Mouse (Mus musculus) forebrain, embryonic 10.5 days (tissue): ENCODE data around the gene Ptpn3. TPM values are rescaled to one million over a fixed set of nuclear protein-coding genes. Genes with fewer than 3 reads are reported as not detected.
A peak's percentile ranks its signal among the peaks of the same experiment; 100 is the strongest.

ENCODE experiments used
- DNase-seq: peaks from one replicate; pipeline ENCODE4 v3.0.0-alpha.2; 2017; ENCODE audit warnings: low spot score; ENCODE audit errors: extremely low spot score
- H3K27ac ChIP-seq: fragments of 300-500 bp; sonication (generic); 2 replicates; pipeline ENCODE4 v1.5.1; 2016; ENCODE audit warnings: mild to moderate bottlenecking
- H3K27me3 ChIP-seq: fragments of 300-500 bp; sonication (generic); 2 replicates; pipeline ENCODE4 v1.6.1; 2016; ENCODE audit warnings: mild to moderate bottlenecking; ENCODE audit not compliant: poor library complexity, severe bottlenecking
- H3K36me3 ChIP-seq: fragments of 300-500 bp; sonication (generic); replicated peaks from 2 replicates; pipeline ENCODE4 v1.6.1; 2016; ENCODE audit warnings: mild to moderate bottlenecking, moderate library complexity
- H3K4me1 ChIP-seq: fragments of 300-500 bp; sonication (generic); 2 replicates; pipeline ENCODE4 v1.6.1; 2016
- H3K4me3 ChIP-seq: fragments of 300-500 bp; sonication (generic); 2 replicates; pipeline ENCODE4 v1.5.1; 2016; ENCODE audit warnings: mild to moderate bottlenecking, moderate library complexity
- H3K9me3 ChIP-seq: fragments of 300-500 bp; sonication (generic); 2 replicates; pipeline ENCODE4 v1.6.1; 2016; ENCODE audit warnings: mild to moderate bottlenecking, moderate library complexity
- WGBS: fragments of 180-500 bp; shearing (Covaris S2); methylation state at CpG from one replicate; pipeline ENCODE4 v1.1.7; 2016; 5-methylcytosine and 5-hydroxymethylcytosine counted together
- polyA plus RNA-seq: library from polyadenylated mRNA; unstranded; fragments of >200 nt; fragmentation: Nextera tagmentation; extraction: Ambion mirVana; gene quantifications from 2 replicates; pipeline ENCODE4 v1.2.1, GENCODE M21; 2016

Ptpn3 gene
- polyA plus RNA-seq, 1 experiment from 2014 or later = 1.3 TPM

DNA sequence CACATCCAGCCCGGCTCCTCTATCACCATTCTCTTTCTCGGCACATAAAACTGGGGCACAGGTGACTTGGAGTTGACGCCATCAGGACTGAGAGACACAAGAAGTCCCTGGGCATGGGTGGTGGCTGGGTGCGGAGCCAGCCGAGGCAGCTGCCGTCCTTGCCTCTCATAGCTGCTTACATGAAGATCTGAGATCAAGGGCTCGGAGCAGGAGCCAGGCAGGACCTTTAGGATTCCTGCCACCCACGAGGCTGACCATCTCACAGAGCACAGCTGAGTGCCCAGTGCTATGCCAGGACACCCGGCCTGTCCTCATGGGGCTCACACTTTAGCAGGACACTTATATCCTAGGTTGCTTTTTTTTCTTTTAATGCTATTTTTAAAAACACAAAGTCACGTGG lies 32.3 kb downstream of the Ptpn3 start:
- no peak for DNase-seq
- 89% methylated on average over 10 of the region's 10 CpGs for WGBS
- Histone ChIP-seq H3K36me3 (no peaks in the 10 kb centered on the region), H3K9me3 (no peaks in the 10 kb centered on the region), H3K4me3 (no peak overlapping the region), H3K27ac (no peak overlapping the region), H3K27me3 (peaks cover 29% of the 10 kb centered on the region), H3K4me1 (peaks cover 34% of the 10 kb centered on the region)

DNA sequence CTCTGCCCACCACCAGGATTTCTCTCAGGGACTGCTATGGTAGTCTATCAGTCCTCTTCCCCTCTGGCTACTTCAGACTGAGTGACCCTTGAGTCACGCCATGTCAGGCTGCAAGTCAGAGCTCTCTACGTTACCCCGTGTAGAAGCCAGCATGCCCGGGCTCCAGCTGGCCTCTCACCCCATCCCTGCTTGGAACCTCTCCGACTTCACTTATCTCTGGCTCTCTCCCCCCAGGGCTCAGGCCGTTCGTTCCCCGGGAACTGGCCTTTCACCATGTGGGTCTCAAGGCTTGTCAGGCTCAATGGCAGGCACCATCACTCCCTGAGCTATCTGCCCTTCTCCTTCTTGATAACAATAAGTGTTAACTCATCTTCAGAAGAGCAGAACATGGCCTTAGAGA lies 33.3 kb downstream of the Ptpn3 start:
- Histone ChIP-seq H3K9me3 (no peaks in the 10 kb centered on the region), H3K4me3 (no peak overlapping the region), H3K27ac (no peak overlapping the region), H3K36me3 (no peaks in the 10 kb centered on the region), H3K4me1 (peaks cover 32% of the 10 kb centered on the region), H3K27me3 (peaks cover 27% of the 10 kb centered on the region)
- DNase-seq = no peak
- WGBS = 93% methylated on average over 8 of the region's 8 CpGs

DNA sequence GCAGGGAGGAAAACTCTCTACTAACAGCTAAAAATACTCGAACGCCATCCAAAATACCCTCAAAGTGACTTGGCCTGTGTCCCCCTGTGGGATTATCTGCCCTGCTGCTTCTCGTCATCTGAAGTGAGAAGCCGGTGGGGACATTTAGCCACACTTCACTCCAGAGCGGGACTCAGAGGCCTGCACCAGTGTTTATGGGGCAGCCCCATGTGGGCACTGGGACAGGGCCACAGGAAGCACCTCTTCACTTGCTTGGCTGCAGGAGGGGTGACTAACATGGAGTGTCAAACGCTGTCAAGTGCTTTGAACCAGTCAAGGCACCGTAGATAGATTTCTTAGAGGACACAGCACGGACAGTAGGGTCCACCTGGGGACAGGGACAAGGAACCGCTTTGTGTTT lies 35.2 kb downstream of the Ptpn3 start:
- H3K9me3 ChIP-seq = no peaks in the 10 kb centered on the region
- 87% methylated on average over 9 of the region's 9 CpGs for WGBS
- H3K4me3 ChIP-seq = no peak overlapping the region
- H3K27me3 ChIP-seq = peaks cover 13% of the 10 kb centered on the region
- no peaks in the 10 kb centered on the region for H3K36me3 ChIP-seq
- no peak for DNase-seq
- peaks cover 29% of the 10 kb centered on the region for H3K4me1 ChIP-seq
- no peak overlapping the region for H3K27ac ChIP-seq

DNA sequence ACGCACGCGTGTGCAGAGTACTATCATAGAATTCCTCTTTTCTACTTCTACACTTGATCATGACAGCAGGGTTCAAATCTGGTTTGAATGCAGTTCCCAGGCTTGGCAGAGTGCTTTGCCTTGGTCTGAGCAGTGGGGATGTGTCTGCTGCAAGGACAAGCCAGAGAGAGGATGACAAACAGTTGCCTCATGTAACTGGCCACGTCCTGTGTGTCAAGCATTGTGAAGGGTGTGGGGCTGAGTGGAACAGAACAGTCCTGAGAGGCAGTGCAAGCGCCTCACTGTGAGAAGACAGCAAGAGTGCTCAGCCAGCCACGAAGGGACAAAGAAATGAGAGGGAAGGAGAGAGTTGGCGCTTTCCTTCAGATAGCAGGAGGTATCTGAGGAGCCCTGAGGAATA lies 37.9 kb downstream of the Ptpn3 start:
- peak overlapping the region; percentile 57 for H3K27ac ChIP-seq

DNA sequence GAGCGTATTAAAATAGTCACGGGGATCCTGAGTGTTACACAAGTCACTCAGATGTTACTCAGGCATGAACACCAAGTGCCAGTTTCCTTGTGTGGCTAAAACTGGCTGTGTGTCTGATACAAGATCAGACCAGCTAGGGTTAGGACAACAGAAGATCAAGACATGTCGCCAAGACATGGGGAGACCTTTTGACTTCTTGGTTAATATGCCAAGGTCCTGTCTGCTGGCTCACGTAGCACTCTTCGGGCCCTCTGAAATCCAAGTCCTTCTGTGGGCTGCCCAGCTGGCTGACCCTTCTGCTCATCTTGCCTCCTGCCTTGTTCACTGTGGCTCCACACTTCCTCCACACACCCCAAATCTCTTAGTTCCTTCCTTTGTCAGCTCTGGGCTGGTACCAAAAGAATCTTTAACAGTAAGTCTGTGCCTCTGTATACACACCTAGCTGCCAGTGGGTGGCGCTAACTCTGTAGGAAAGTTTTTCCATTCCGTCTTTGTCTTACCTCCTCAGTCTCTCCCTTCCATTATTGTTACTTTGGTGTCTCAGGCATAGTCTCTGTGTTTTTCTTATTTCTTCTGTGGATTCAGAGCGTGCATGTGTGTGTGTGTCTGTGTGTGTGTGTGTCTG lies 38.5 kb downstream of the Ptpn3 start:
- DNase-seq = no peak
- peak overlapping the region; percentile 57; the same call in 1 of the 2 replicates for H3K27ac ChIP-seq
- H3K9me3 ChIP-seq = no peaks in the 10 kb centered on the region
- H3K27me3 ChIP-seq = peaks cover 8% of the 10 kb centered on the region; the same call in 1 of the 2 replicates
- 65% methylated on average over 8 of the region's 8 CpGs for WGBS
- no peaks in the 10 kb centered on the region for H3K36me3 ChIP-seq
- no peak overlapping the region for H3K4me3 ChIP-seq
- peaks cover 43% of the 10 kb centered on the region for H3K4me1 ChIP-seq

More for the DNA sequence above, 37.9 kb downstream of the Ptpn3 start:
- H3K4me1 ChIP-seq = peaks cover 38% of the 10 kb centered on the region
- no peak for DNase-seq
- H3K9me3 ChIP-seq = no peaks in the 10 kb centered on the region
- H3K27me3 ChIP-seq = peaks cover 12% of the 10 kb centered on the region
- WGBS = 80% methylated on average over 7 of the region's 7 CpGs
- no peaks in the 10 kb centered on the region for H3K36me3 ChIP-seq
- H3K4me3 ChIP-seq = no peak overlapping the region

GRCm38 (mm10) chr4:57262451-57262850 lies 39.2 kb downstream of the Ptpn3 start:
- peaks cover 50% of the 10 kb centered on the region for H3K4me1 ChIP-seq
- peaks cover 8% of the 10 kb centered on the region; the same call in 1 of the 2 replicates for H3K27me3 ChIP-seq
- DNase-seq = no peak
- no peak overlapping the region for H3K4me3 ChIP-seq
- 74% methylated on average over 8 of the region's 8 CpGs for WGBS
- H3K27ac ChIP-seq = no peak overlapping the region
- no peaks in the 10 kb centered on the region for H3K36me3 ChIP-seq
- no peaks in the 10 kb centered on the region for H3K9me3 ChIP-seq

DNA sequence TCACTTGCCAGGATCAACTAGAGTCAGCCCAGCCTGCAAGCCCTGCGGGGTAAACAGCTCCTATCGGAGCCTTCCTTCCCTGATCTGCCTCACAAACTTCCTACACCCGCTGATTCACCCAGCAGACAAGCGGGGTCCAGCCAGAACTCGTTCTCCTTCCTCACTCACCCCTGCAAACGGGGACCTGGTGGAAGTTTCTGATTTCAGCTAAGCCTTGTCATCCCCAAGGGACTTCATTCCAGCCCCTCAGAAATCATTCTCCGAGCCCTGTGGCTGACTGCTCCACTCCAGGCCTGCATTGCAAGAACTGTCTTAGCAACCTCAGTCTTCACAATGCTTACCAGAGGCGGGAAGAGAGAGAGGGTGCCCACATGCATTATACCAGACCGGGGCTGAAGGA lies 39.8 kb downstream of the Ptpn3 start:
- WGBS = 75% methylated on average over 9 of the region's 9 CpGs
- Histone ChIP-seq H3K27me3 (peaks cover 8% of the 10 kb centered on the region; the same call in 1 of the 2 replicates), H3K36me3 (no peaks in the 10 kb centered on the region), H3K27ac (peak overlapping the region; percentile 58), H3K4me1 (peaks cover 50% of the 10 kb centered on the region), H3K9me3 (no peaks in the 10 kb centered on the region), H3K4me3 (no peak overlapping the region)
- no peak for DNase-seq

DNA sequence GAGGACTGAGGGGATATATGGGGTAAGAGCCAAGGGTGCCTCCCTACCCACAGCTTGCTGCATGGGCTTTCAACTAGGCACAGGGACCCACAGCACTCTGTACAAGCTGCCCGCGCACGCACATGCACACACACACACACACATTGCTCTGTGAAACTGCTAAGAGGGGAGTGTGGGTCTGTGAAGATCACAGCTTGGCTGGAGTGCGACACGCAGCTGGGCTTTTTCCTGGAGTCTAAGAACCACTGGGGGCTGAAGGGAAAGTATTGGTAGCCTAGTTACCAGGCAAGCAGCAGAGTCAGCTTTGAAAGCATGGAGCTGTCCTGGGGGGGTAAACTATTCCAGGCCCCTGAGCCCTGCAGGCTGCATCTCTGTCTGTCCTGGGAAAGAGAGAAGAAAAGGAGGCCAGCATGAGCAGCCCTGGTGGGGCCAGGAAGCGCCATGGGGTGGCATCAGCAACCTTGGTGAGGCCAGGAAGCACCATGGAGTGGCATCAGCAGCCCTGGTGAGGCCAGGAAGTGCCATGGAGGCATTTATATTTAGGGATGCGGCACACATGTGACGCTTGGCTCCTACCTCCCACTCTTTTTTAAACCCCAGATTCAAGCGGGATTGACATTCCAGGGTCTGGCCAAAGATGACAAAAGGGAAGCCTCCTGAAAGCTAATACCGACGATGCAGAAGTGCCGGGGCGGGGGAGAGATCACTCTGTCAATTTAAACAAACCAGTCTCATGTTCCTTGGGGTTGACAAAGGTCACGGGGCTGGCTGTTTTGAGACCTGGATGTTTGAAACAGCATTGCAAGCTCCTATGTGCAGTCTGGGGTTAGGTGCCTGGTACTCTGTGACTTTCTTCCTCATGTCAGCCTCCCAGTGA lies 43.2 kb downstream of the Ptpn3 start:
- Histone ChIP-seq H3K4me3 (no peak overlapping the region), H3K4me1 (peaks cover 33% of the 10 kb centered on the region), H3K9me3 (no peaks in the 10 kb centered on the region), H3K36me3 (no peaks in the 10 kb centered on the region), H3K27ac (peak overlapping the region; percentile 80), H3K27me3 (no peaks in the 10 kb centered on the region)
- no peak for DNase-seq
- WGBS = 38% methylated on average over 14 of the region's 14 CpGs

DNA sequence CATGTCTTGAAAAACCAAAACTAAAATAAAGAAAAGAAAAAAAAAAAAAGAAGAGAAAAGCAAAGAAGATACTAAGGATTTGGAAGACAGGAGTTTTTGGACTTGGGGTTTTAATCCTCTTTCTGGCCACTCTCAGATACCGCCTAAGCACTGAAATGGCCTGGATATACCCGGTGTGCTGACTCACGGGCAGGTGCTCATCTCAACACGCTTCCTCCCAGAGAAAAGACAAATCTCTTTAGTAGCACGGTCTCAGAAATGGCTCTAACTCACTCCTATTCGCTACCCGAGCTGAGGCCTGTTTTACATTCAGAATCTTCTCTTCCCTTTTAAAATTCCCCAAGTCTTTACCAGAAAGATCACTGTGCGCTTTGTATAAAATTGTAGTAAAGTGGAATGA lies 44.2 kb downstream of the Ptpn3 start:
- WGBS = 91% methylated on average over 8 of the region's 8 CpGs
- Histone ChIP-seq H3K9me3 (no peaks in the 10 kb centered on the region), H3K36me3 (no peaks in the 10 kb centered on the region), H3K27ac (no peak overlapping the region), H3K4me3 (no peak overlapping the region), H3K4me1 (peaks cover 28% of the 10 kb centered on the region), H3K27me3 (no peaks in the 10 kb centered on the region)
- DNase-seq = no peak

DNA sequence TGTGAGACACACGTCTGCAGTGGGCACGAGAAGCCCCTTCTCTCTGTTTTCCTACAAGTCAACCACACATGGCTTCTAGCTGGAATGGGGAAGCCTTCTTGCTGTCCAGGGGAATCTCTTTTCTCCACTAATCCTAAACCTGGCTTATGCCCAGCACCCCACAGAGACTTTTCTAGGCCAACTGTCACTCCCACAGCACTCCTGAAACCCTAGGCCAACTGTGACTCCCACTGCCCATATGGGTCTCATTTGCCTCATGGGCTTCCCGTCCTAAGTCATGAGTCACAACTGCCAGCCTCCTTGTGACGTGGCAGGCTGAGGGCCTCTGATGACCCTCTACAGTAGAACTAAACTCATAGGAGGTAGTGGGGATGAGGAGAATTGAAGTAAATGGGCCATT lies 44.9 kb downstream of the Ptpn3 start:
- peaks cover 25% of the 10 kb centered on the region for H3K4me1 ChIP-seq
- no peaks in the 10 kb centered on the region for H3K36me3 ChIP-seq
- H3K27me3 ChIP-seq = no peaks in the 10 kb centered on the region
- H3K4me3 ChIP-seq = no peak overlapping the region
- no peaks in the 10 kb centered on the region for H3K9me3 ChIP-seq
- WGBS = 75% methylated on average over 4 of the region's 4 CpGs
- H3K27ac ChIP-seq = no peak overlapping the region
- no peak for DNase-seq

DNA sequence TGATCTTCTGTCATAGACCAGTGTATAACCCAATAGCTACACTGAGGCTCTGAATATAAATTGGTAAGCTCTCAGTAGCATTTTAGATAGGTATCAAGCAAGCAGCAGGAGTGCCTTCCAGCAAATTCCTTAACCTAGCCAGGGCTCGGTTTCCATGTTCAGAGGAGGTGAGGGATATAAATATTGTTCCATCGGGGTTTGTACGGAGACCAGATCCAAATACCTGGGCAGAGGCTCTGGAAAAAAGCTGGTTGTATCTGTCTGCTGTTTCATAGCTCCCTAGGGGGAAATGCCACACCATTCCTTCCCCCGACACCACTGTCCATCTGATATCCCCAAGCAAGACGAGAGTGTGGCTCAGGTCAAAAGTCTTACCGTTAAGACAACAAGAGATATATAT lies 47.2 kb downstream of the Ptpn3 start:
- Histone ChIP-seq H3K36me3 (no peaks in the 10 kb centered on the region), H3K27me3 (0 out of 2 replicates have a peak, but pooled peaks cover 4% of the 10 kb centered on the region), H3K4me3 (no peak overlapping the region), H3K27ac (no peak overlapping the region), H3K4me1 (peaks cover 20% of the 10 kb centered on the region), H3K9me3 (no peaks in the 10 kb centered on the region)
- DNase-seq = no peak
- 81% methylated on average over 6 of the region's 6 CpGs for WGBS

DNA sequence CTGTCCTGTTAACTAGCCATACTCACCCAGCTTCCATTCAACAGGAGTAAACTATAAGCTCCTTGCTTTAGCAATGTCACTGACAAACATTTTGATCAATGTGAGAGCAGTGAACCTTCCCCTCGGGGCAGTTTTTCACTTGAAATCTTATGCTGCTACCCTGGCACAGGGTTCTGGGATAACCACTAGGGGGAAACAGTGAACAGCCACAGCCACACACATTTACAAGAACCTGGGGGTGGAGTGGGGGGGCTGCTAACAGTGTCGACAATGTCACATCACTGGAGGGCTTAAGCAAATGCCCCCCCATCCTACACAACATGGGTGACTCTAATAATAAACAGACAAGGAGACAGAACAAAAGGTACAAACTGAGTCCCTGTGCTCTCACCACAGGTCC lies 51.0 kb downstream of the Ptpn3 start:
- no peak overlapping the region for H3K4me3 ChIP-seq
- 37% methylated on average over 2 of the region's 2 CpGs for WGBS
- H3K27ac ChIP-seq = no peak overlapping the region
- H3K36me3 ChIP-seq = no peaks in the 10 kb centered on the region
- H3K27me3 ChIP-seq = peaks cover 4% of the 10 kb centered on the region; the same call in 1 of the 2 replicates
- H3K9me3 ChIP-seq = no peaks in the 10 kb centered on the region
- H3K4me1 ChIP-seq = peaks cover 7% of the 10 kb centered on the region; the same call in 1 of the 2 replicates
- no peak for DNase-seq

DNA sequence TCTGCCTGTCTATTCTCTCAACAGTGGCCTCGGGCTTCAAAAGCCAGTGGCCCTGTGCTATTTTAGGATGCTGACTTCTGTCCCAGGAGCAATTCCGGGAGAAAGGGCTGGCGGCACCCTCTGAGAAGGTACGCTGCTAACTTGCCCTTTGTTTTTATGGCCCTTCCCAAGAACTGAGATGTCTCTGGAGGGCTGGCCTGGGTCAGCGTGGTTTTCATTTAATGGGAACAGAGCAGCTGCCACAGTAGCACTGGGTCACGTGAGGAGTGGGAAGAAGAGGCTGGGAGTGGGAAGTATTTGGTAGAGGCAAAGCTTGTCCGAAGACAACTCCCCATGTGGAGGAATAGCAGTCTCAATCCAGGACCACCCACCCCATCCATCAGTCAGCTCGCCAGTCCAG lies 52.5 kb downstream of the Ptpn3 start:
- 74% methylated on average over 8 of the region's 8 CpGs for WGBS
- Histone ChIP-seq H3K4me3 (no peak overlapping the region), H3K4me1 (peaks cover 7% of the 10 kb centered on the region; the same call in 1 of the 2 replicates), H3K27ac (no peak overlapping the region), H3K36me3 (no peaks in the 10 kb centered on the region), H3K27me3 (peaks cover 4% of the 10 kb centered on the region; the same call in 1 of the 2 replicates), H3K9me3 (no peaks in the 10 kb centered on the region)
- no peak for DNase-seq
